In genomic region chr16:97017171-97017738, GRCm38 (mm10) we compare ENCODE assay signal across 11 mouse cellular contexts.
DNase-seq lines count a peak whose midpoint lies in the region; ATAC-seq and TF ChIP-seq lines count a peak whose summit lies in the region.
"Had no signal": no experiment of that assay in that cellular context is flagged by ENCODE, and none has a peak within 500 bp of the region (broad histone marks: within the 10 kb centered on the region; RNA-seq: fewer than 3 reads in every experiment).

No protein-coding gene starts in this region.

- no peak overlapping the region for H3K4me3 ChIP-seq in kidney, embryonic 15.5 days (replicated peaks)
- no peak overlapping the region for H3K4me3 ChIP-seq in forebrain, embryonic 15.5 days
- no peak overlapping the region for H3K4me3 ChIP-seq in midbrain, embryonic 14.5 days (replicated peaks; ENCODE audit: low read depth, low read length)
- H3K4me3 ChIP-seq: embryonic facial prominence, embryonic 15.5 days had no signal

- ATAC-seq in kidney, embryonic 15.5 days (replicated peaks; ENCODE audit: low FRiP score), result peak; percentile 33
- no peak for ATAC-seq in Patski
- peak; percentile 46; the same call in 1 of the 2 replicates for ATAC-seq in forebrain, embryonic 15.5 days (replicated peaks)
- ATAC-seq in midbrain, embryonic 14.5 days (ENCODE audit: low FRiP score, low TSS enrichment), result no peak
- ATAC-seq: lung, postnatal 0 days had no signal

- no peak overlapping the region for H3K27ac ChIP-seq in kidney, embryonic 15.5 days
- no peak overlapping the region for H3K27ac ChIP-seq in forebrain, embryonic 15.5 days (replicated peaks)
- peak overlapping the region; percentile 84 for H3K27ac ChIP-seq in midbrain, embryonic 14.5 days (replicated peaks; ENCODE audit: low read depth, low read length)
- H3K27ac ChIP-seq: embryonic facial prominence, embryonic 15.5 days had no signal

- H3K9ac ChIP-seq in kidney, embryonic 15.5 days, result no peak overlapping the region
- H3K9ac ChIP-seq in forebrain, embryonic 15.5 days (replicated peaks), result no peak overlapping the region
- H3K9ac ChIP-seq in midbrain, embryonic 14.5 days (replicated peaks; ENCODE audit: low read length), result no peak overlapping the region; the same call in 1 of the 2 replicates
- H3K9ac ChIP-seq: embryonic facial prominence, embryonic 15.5 days had no signal

- H3K36me3 ChIP-seq in kidney, embryonic 15.5 days, result no peaks in the 10 kb centered on the region
- no peaks in the 10 kb centered on the region for H3K36me3 ChIP-seq in forebrain, embryonic 15.5 days
- no peaks in the 10 kb centered on the region for H3K36me3 ChIP-seq in midbrain, embryonic 14.5 days (ENCODE audit: control insufficient read depth, insufficient read depth, low read length)
- H3K36me3 ChIP-seq: embryonic facial prominence, embryonic 15.5 days had no signal

- H3K4me1 ChIP-seq in kidney, embryonic 15.5 days, result no peaks in the 10 kb centered on the region
- H3K4me1 ChIP-seq in forebrain, embryonic 15.5 days, result 0 out of 2 replicates have a peak, but pooled peaks cover 5% of the 10 kb centered on the region
- peaks cover 40% of the 10 kb centered on the region for H3K4me1 ChIP-seq in midbrain, embryonic 14.5 days (ENCODE audit: control insufficient read depth, insufficient read depth, low read length)
- H3K4me1 ChIP-seq: embryonic facial prominence, embryonic 15.5 days had no signal

- no peaks in the 10 kb centered on the region for H3K27me3 ChIP-seq in kidney, embryonic 15.5 days
- no peaks in the 10 kb centered on the region for H3K27me3 ChIP-seq in Patski
- no peaks in the 10 kb centered on the region for H3K27me3 ChIP-seq in forebrain, embryonic 15.5 days
- no peaks in the 10 kb centered on the region for H3K27me3 ChIP-seq in midbrain, embryonic 14.5 days (ENCODE audit: control insufficient read depth, insufficient read depth, low read length)
- H3K27me3 ChIP-seq: embryonic facial prominence, embryonic 15.5 days had no signal

- TF ChIP-seq CTCF in Patski (IDR thresholded peaks at IDR 0.05), result peak; percentile 41

- no peak for DNase-seq in kidney, adult 8-10 months
- no peak for DNase-seq in Patski (ENCODE audit: low read depth, low spot score)
- DNase-seq in midbrain, embryonic 14.5 days, result peak; percentile 72
- DNase-seq in ovary, adult 18-20 months (ENCODE audit: low spot score), result no peak
- no peak for DNase-seq in frontal cortex, postnatal 36 days (ENCODE audit: low spot score in 2 of 2)
- DNase-seq: gastrocnemius, postnatal 36 days; kidney, adult 18-20 months had no signal

- POLR2A ChIA-PET in Patski (lab: Charles Lee), result no interaction called here

- no peak overlapping the region for H3K4me2 ChIP-seq in kidney, embryonic 15.5 days
- no peak overlapping the region for H3K4me2 ChIP-seq in forebrain, embryonic 15.5 days (replicated peaks)
- no peak overlapping the region for H3K4me2 ChIP-seq in midbrain, embryonic 14.5 days (ENCODE audit: low read length)
- H3K4me2 ChIP-seq: embryonic facial prominence, embryonic 15.5 days had no signal

- in situ Hi-C loops in Patski (cut with MboI; ENCODE audit: low pct_unique_long_range_greater_than_20kb), result loop anchor here (5.0 kb wide), 1 partner anchor 120 kb away; no protein-coding TSS in a partner anchor

- no peaks in the 10 kb centered on the region for H3K9me3 ChIP-seq in kidney, embryonic 15.5 days (replicated peaks)
- H3K9me3 ChIP-seq in forebrain, embryonic 15.5 days, result no peaks in the 10 kb centered on the region
- no peaks in the 10 kb centered on the region for H3K9me3 ChIP-seq in midbrain, embryonic 14.5 days (ENCODE audit: control insufficient read depth, low read length)
- H3K9me3 ChIP-seq: embryonic facial prominence, embryonic 15.5 days had no signal

- CTCF ChIA-PET in Patski (lab: Charles Lee), result interaction anchor here (0.7 to 1.5 kb wide), 8 partner anchors 108 to 259 kb away, joined by 3 to 4 read pairs (median 3); no protein-coding TSS in a partner anchor

- 78% methylated on average over 3 of the region's 3 CpGs for WGBS in kidney, embryonic 15.5 days
- 85% methylated on average over 2 of the region's 3 CpGs for WGBS in forebrain, embryonic 15.5 days
- 72% methylated on average over 3 of the region's 3 CpGs for WGBS in midbrain, embryonic 14.5 days

Comparison
In these comparisons a context has a peak if more than half of its experiments do, and no peak if none do; other contexts are left out.
1. ATAC-seq: peak in kidney, embryonic 15.5 days (single experiment) and forebrain, embryonic 15.5 days (single experiment); none in Patski (single experiment) and midbrain, embryonic 14.5 days (single experiment).